Mouse (Mus musculus): Measurements from ENCODE around the gene Hip1r.

DNA sequence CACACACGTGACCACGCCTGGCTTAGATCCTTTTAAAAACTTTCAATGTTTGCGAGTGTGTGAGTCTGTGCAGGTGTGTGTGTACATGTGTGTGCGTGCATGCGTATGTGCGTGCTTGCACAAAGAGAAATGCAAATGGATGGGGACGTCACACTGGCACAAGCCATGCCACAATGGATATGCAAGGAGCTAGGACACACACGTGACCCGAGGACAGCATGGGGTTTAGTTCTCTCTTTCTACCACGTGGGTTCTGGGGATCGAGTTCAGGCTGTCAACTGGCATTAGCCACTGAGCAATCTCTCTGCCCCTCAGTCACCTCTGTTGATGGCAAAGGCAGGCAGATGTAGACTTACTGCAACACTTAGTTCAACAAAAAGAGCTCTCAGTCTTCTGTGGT, 48.3 kb downstream of the Hip1r start:
- TF ChIP-seq CTCF (IDR thresholded peaks at IDR 0.05; ENCODE audit: low read depth, low read length) (no peak), POLR2A (IDR thresholded peaks at IDR 0.05; ENCODE audit: extremely low read depth, insufficient read depth, low read length) (no peak)

Data from liver, adult 2 months (tissue).